Mouse (Mus musculus) neural tube, embryonic 14.5 days (tissue): ENCODE results near the gene Smoc1. TPM values are rescaled to one million over a fixed set of nuclear protein-coding genes. Genes with fewer than 3 reads are reported as not detected.

Experiments
- ATAC-seq: fragments of 200-750 bp; cut with Nextera tagmentation; 2 replicates; pipeline ENCODE4 v1.8.0; 2017; ENCODE audit warnings: low read depth, mild to moderate bottlenecking, moderate TSS enrichment, moderate library complexity
- H3K27ac ChIP-seq: fragments of 300-500 bp; sonication (generic); 2 replicates; pipeline ENCODE4 v1.5.1; 2014; ENCODE audit warnings: low read depth, mild to moderate bottlenecking, control low read depth, low read length, moderate library complexity, mixed read lengths
- H3K27me3 ChIP-seq: fragments of 300-500 bp; sonication (generic); 2 replicates; pipeline ENCODE4 v1.6.1; 2014; ENCODE audit warnings: low read length; ENCODE audit not compliant: control insufficient read depth, insufficient read depth
- H3K36me3 ChIP-seq: fragments of 300-500 bp; sonication (generic); 2 replicates; pipeline ENCODE4 v1.6.1; 2014; ENCODE audit warnings: low read length, mixed read lengths; ENCODE audit not compliant: control insufficient read depth, insufficient read depth
- H3K4me1 ChIP-seq: fragments of 300-500 bp; sonication (generic); 2 replicates; pipeline ENCODE4 v1.6.1; 2014; ENCODE audit warnings: low read length; ENCODE audit not compliant: control insufficient read depth, insufficient read depth
- H3K4me2 ChIP-seq: fragments of 300-500 bp; sonication (generic); 2 replicates; pipeline ENCODE4 v1.6.1; 2014; ENCODE audit warnings: mild to moderate bottlenecking, low read depth, low read length, control low read depth
- H3K4me3 ChIP-seq: fragments of 300-500 bp; sonication (generic); 2 replicates; pipeline ENCODE4 v1.5.1; 2014; ENCODE audit warnings: low read depth, low read length, control low read depth, mixed read lengths
- H3K9ac ChIP-seq: fragments of 300-500 bp; sonication (generic); replicated peaks from 2 replicates; pipeline ENCODE4 v1.6.1; 2014; ENCODE audit warnings: low read depth, mild to moderate bottlenecking, control low read depth, low read length, mixed read lengths
- H3K9me3 ChIP-seq: fragments of 300-500 bp; sonication (generic); 2 replicates; pipeline ENCODE4 v1.6.1; 2016; ENCODE audit warnings: low read length; ENCODE audit not compliant: control insufficient read depth
- WGBS: fragments of 180-500 bp; shearing (Covaris S2); extraction: QIAGEN DNeasy Blood & Tissue Kit; methylation state at CpG from one replicate; pipeline ENCODE4 v1.1.7; 2014; 5-methylcytosine and 5-hydroxymethylcytosine counted together
- polyA plus RNA-seq: library from polyadenylated mRNA; unstranded; fragments of >200 nt; fragmentation: Nextera tagmentation; extraction: Ambion mirVana; gene quantifications from 2 replicates; pipeline ENCODE4 v1.2.1, GENCODE M21; 2014

The Smoc1 gene
- polyA plus RNA-seq, 1 experiment from 2014 or later = 10.1 TPM

DNA sequence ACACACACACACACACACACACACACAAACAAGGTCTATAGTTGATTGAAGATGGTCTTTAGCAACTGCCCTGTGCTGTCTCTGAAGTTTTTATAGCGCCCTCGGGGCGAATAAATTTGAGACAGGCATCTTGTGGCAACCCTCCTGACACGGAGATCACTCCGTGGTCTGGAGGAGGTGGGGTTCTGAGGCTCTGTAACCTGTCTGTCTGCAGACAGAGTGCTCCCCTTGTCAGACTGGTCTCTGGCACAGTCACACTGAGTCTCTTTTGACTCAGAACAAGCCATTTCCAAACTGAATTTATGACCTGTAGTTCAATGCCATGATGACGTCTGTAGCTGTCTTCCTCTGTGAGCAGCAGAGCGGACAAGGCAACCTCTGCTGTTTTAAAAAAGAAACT, 75.1 kb downstream of the Smoc1 start:
- Histone ChIP-seq H3K27me3 (no peaks in the 10 kb centered on the region), H3K4me2 (no peak overlapping the region), H3K36me3 (no peaks in the 10 kb centered on the region), H3K4me3 (no peak overlapping the region), H3K27ac (no peak overlapping the region), H3K9me3 (no peaks in the 10 kb centered on the region), H3K4me1 (peaks cover 8% of the 10 kb centered on the region; the same call in 1 of the 2 replicates), H3K9ac (no peak overlapping the region)
- 42% methylated on average over 7 of the region's 7 CpGs for WGBS
- ATAC-seq = no peak

DNA sequence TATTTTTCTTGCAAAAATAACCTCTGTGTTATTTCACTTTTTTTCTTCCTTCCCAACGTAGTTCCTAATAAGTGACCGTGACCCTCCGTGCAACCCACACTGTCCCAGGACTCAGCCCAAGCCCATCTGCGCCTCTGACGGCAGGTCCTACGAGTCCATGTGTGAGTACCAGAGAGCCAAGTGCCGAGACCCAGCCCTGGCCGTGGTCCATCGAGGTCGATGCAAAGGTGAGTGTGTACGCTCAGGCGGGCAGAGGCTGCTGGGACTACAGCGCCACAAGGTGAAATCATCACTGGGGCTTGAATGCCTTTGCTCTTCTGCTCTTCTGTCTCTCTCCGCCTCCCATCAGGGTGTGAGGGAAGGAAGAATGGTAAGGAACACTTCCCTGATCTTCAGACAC, 77.9 kb downstream of the Smoc1 start:
- no peak overlapping the region for H3K27ac ChIP-seq
- 91% methylated on average over 14 of the region's 14 CpGs for WGBS
- no peaks in the 10 kb centered on the region for H3K36me3 ChIP-seq
- ATAC-seq = no peak
- no peaks in the 10 kb centered on the region for H3K9me3 ChIP-seq
- no peak overlapping the region for H3K4me2 ChIP-seq
- H3K4me3 ChIP-seq = no peak overlapping the region
- H3K4me1 ChIP-seq = peaks cover 8% of the 10 kb centered on the region; the same call in 1 of the 2 replicates
- H3K27me3 ChIP-seq = no peaks in the 10 kb centered on the region
- no peak overlapping the region for H3K9ac ChIP-seq

DNA sequence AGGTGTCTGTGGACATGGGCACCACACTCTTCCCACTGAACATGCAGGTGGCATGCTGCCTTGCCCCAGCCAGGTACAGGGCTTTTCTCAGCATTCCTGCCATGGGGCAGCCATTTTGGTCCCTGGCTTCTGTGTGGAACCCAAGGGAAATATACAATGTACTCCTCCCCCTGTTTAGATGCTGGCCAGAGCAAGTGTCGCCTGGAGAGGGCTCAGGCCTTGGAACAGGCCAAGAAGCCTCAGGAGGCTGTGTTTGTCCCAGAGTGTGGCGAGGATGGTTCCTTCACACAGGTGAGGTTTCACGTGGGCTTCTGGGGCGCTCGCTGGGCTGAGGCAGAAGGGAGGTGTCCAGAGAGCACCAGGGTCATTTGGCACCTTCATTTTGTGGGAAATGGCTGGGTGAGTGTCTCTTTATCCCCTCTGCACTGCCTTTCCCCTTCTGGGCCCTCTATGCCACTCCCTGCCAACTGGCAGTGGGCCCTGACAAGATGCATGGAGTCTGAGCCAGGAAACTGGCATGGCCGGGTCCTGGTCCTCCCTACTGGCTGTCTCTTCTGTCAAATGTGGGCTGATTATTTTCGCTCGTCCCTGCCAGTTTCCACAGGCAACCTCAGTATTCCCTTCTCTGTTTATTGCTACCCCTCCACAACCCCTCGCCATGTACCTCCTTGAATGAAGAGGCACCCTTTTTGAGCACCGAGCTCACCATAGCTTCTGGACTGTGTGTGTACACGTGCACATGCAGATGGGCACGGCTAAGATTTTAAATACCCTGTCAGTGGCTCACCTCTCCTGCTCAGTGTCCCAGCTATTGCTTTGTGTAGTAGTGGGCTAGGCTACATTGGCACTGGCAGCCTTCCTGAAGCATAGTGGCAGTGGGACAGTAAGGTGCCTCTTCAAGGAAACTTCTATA, 79.4 kb downstream of the Smoc1 start:
- Histone ChIP-seq H3K4me1 (peaks cover 8% of the 10 kb centered on the region; the same call in 1 of the 2 replicates), H3K27me3 (no peaks in the 10 kb centered on the region), H3K9me3 (no peaks in the 10 kb centered on the region), H3K4me3 (no peak overlapping the region), H3K27ac (no peak overlapping the region), H3K4me2 (no peak overlapping the region), H3K36me3 (no peaks in the 10 kb centered on the region), H3K9ac (no peak overlapping the region)
- ATAC-seq = peak; percentile 46; the same call in 1 of the 2 replicates
- WGBS = 76% methylated on average over 12 of the region's 12 CpGs

DNA sequence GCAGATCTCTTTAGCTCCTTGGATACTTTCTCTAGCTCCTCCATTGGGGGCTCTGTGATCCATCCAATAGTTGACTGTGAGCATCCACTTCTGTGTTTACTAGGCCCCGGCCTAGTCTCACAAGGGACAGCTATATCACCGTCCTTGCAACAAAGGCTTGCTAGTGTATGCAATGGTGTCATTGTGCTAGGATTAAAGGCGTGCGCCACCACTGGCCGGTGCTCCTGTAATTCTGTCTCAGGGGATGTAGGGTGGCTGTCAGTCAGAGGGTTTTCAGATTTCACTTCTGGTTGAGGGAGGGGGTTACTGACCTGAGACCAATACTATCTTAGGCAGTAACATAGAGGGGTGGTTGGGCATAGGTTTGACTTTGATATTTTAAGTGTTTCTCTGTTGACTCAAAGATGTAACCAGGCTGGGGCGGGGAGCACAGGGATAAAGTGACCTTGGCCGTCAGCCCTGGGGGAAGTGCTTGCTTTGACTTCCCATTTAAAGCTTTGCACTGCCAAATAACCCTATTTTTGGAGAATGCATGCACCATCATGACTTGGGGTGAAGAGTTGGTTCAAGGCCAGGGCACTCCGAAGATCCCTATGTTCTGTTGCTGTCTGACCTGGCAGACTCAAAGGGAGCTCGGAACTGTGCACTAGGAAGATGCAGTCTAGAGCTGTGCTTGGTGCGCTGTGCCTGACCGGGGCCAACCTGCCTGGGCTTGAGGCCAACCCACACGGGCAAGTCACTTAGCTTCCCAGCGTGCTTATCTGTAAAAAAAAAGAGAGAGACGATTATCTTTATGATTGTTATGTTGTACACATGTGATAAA, 80.9 kb downstream of the Smoc1 start:
- H3K4me3 ChIP-seq = no peak overlapping the region
- H3K4me1 ChIP-seq = peaks cover 8% of the 10 kb centered on the region; the same call in 1 of the 2 replicates
- 80% methylated on average over 14 of the region's 14 CpGs for WGBS
- ATAC-seq = no peak
- no peak overlapping the region for H3K27ac ChIP-seq
- no peak overlapping the region for H3K9ac ChIP-seq
- H3K27me3 ChIP-seq = no peaks in the 10 kb centered on the region
- H3K36me3 ChIP-seq = no peaks in the 10 kb centered on the region
- no peak overlapping the region for H3K4me2 ChIP-seq
- no peaks in the 10 kb centered on the region for H3K9me3 ChIP-seq

DNA sequence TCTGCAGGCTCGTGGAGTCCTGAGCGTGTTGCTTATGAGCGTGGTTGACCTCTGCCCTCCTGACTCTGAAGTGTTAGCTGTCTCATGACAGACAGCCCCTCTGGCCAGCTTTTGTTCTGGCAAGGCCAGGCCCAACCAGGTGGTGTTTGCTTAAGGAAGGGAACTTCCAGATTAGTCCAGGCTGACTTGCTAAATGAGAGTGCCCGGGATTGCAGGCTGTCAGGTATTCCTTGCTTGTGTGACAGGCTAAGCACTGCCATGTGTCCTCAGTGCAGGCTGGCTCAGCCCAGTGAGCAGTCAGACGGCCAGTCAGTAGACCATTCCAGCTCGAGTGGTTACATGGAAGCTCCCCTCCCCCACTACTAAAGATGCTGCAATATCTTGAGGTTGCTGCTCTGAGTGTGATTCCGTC, 82.0 kb downstream of the Smoc1 start:
- Histone ChIP-seq H3K9ac (no peak overlapping the region), H3K4me2 (no peak overlapping the region), H3K36me3 (no peaks in the 10 kb centered on the region), H3K9me3 (no peaks in the 10 kb centered on the region), H3K27ac (no peak overlapping the region), H3K27me3 (no peaks in the 10 kb centered on the region), H3K4me1 (peaks cover 8% of the 10 kb centered on the region; the same call in 1 of the 2 replicates), H3K4me3 (no peak overlapping the region)
- ATAC-seq = no peak
- WGBS = 30% methylated on average over 7 of the region's 7 CpGs

DNA sequence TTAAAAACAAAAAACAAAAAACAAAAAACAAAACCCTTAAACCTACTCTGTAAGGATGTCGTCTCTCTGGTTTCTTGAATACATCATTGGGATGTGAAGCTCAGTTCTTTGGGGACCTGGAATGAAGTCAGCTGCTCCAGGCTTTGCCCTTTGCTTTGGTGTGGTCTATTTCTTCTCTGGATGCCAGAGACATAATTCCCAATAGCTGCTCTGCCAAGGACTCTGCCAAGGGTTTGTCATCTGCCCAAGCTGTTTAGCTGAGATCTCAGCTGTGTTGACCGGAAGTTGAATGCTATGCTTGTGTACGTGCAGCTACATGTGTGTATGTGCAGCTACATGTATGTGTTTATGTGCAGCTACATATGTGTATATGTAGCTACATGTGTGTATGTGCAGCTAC, 83.4 kb downstream of the Smoc1 start:
- no peak overlapping the region for H3K27ac ChIP-seq
- no peak overlapping the region for H3K4me3 ChIP-seq
- H3K36me3 ChIP-seq = no peaks in the 10 kb centered on the region
- peaks cover 8% of the 10 kb centered on the region; the same call in 1 of the 2 replicates for H3K4me1 ChIP-seq
- WGBS = 87% methylated on average over 3 of the region's 3 CpGs
- ATAC-seq = no peak
- H3K9ac ChIP-seq = no peak overlapping the region
- no peaks in the 10 kb centered on the region for H3K9me3 ChIP-seq
- H3K27me3 ChIP-seq = no peaks in the 10 kb centered on the region
- no peak overlapping the region for H3K4me2 ChIP-seq

DNA sequence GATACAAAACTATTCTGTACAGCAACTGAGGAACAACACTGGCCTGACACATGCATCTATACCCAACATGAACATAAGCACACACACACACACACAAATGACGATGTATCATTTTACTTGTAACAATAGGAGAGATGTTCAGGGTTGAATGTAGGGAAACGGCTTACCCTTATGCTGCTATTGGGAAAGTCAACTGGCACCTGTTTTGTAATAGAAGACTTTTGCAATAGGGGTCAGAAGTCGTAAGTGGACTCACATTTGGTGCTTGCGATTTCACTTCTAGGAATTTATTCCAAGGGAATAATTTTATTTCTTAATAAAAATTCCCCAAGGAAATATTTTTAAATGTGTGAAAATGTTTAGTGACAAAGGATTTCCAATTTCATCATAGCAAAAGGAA, 85.7 kb downstream of the Smoc1 start:
- ATAC-seq = no peak
- no peaks in the 10 kb centered on the region for H3K36me3 ChIP-seq
- H3K4me1 ChIP-seq = no peaks in the 10 kb centered on the region
- H3K27ac ChIP-seq = no peak overlapping the region
- 92% methylated on average over 4 of the region's 4 CpGs for WGBS
- H3K27me3 ChIP-seq = no peaks in the 10 kb centered on the region
- H3K9ac ChIP-seq = no peak overlapping the region
- no peak overlapping the region for H3K4me2 ChIP-seq
- H3K9me3 ChIP-seq = no peaks in the 10 kb centered on the region
- H3K4me3 ChIP-seq = no peak overlapping the region

DNA sequence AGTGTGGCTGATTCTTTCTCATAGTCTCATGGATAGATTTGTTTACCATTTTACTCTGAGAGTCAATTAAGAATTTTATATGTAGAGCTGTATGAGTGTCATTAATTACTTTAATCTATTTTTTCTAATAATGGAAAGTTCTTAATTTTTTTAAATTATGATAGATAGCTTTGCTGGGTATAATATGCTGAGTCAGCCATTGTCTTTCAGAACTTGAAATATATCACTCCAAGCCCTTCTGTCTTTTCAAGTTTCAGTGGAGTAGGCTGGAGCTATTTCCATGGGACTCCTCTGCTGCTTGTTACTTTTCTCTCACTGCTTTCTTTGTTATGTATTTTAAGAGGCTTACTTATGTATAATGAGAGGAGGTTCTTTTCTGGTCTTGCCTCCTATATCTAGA, 93.7 kb downstream of the Smoc1 start:
- no peak overlapping the region for H3K4me2 ChIP-seq
- no peaks in the 10 kb centered on the region for H3K4me1 ChIP-seq
- no peak for ATAC-seq
- no peak overlapping the region for H3K9ac ChIP-seq
- no peaks in the 10 kb centered on the region for H3K9me3 ChIP-seq
- no peaks in the 10 kb centered on the region for H3K27me3 ChIP-seq
- no peaks in the 10 kb centered on the region for H3K36me3 ChIP-seq
- H3K4me3 ChIP-seq = no peak overlapping the region
- H3K27ac ChIP-seq = no peak overlapping the region

DNA sequence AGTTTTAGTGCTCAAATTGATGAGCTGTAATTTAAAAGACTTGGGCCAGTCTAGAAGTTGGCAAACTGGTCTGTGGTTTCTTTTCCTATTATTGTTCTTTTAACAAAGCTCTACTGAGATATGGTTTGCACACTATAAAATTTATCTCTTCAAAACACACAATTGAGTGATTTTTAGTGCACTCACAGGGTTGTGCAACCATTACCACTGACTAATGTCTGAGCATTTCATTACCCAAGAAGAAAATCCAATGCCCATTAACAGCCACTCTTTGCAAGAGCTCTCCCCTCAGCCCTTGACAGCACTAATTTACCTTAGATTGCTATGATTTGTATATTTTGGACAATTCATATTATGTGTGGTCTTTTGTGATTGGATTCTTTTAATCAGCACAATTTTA, 97.2 kb downstream of the Smoc1 start:
- H3K27me3 ChIP-seq = no peaks in the 10 kb centered on the region
- H3K4me1 ChIP-seq = no peaks in the 10 kb centered on the region
- H3K9ac ChIP-seq = no peak overlapping the region
- no peak overlapping the region for H3K4me3 ChIP-seq
- H3K4me2 ChIP-seq = no peak overlapping the region
- H3K27ac ChIP-seq = no peak overlapping the region
- no peak for ATAC-seq
- no peaks in the 10 kb centered on the region for H3K36me3 ChIP-seq
- H3K9me3 ChIP-seq = no peaks in the 10 kb centered on the region
